Mouse (Mus musculus) bone marrow, adult 2 months (tissue): ENCODE data around the gene Agmo. TPM values are rescaled to one million over a fixed set of nuclear protein-coding genes. Genes with fewer than 3 reads are reported as not detected.

Source experiments
- H3K27ac ChIP-seq: fragments of 200-500 bp; 2 replicates; pipeline ENCODE4 v1.5.1; 2012; ENCODE audit warnings: low read depth, mild to moderate bottlenecking, control low read depth, inconsistent platforms, low read length; ENCODE audit not compliant: control insufficient read depth, poor library complexity, insufficient read depth
- H3K4me1 ChIP-seq: fragments of 200-500 bp; 2 replicates; pipeline ENCODE4 v1.6.1; 2011; ENCODE audit warnings: low read length; ENCODE audit not compliant: control insufficient read depth, insufficient read depth
- H3K4me3 ChIP-seq: fragments of 200-500 bp; replicated peaks from 2 replicates; pipeline ENCODE3; 2011; ENCODE audit warnings: mild to moderate bottlenecking, low read depth, low read length, control low read depth; ENCODE audit not compliant: control insufficient read depth
- CTCF ChIP-seq: fragments of 200-500 bp; IDR thresholded peaks from 2 replicates; pipeline ENCODE4 v1.5.1; 2011; ENCODE audit warnings: low read length, control low read depth; ENCODE audit not compliant: control insufficient read depth, insufficient read depth
- POLR2A ChIP-seq: fragments of 200-500 bp; IDR thresholded peaks from 2 replicates; pipeline ENCODE4 v1.6.1; 2011; ENCODE audit warnings: low read depth, mild to moderate bottlenecking, control low read depth, low read length, borderline replicate concordance; ENCODE audit not compliant: control insufficient read depth
- WGBS: fragments of 180-500 bp; shearing (Covaris S2); methylation state at CpG from one replicate; pipeline ENCODE4 v1.1.7; 2018; 5-methylcytosine and 5-hydroxymethylcytosine counted together
- polyA plus RNA-seq: library from polyadenylated mRNA; stranded (reverse); fragments of >200 nt; gene quantifications from 2 replicates; pipeline ENCODE4 v1.2.4, GENCODE M21; 2011; ENCODE audit warnings: low replicate concordance; ENCODE audit not compliant: missing spikeins, insufficient read depth, insufficient read length

Agmo gene
- polyA plus RNA-seq, 1 experiment: 1.7 TPM

- Histone ChIP-seq H3K4me1 (no peaks in the 10 kb centered on the region), H3K4me3 (no peak overlapping the region), H3K27ac (no peak overlapping the region)
- 68% methylated on average over 2 of the region's 2 CpGs for WGBS
- TF ChIP-seq CTCF (no peak), POLR2A (no peak)
Measured at GRCm38 (mm10) chr12:37449597-37449996, 208.2 kb downstream of the Agmo start.

GRCm38 (mm10) chr12:37450366-37451156 lies 209.1 kb downstream of the Agmo start:
- Histone ChIP-seq H3K27ac (no peak overlapping the region), H3K4me3 (no peak overlapping the region), H3K4me1 (no peaks in the 10 kb centered on the region)
- WGBS: 15% methylated on average over 6 of the region's 6 CpGs
- TF ChIP-seq POLR2A: no peak
- no peak for TF ChIP-seq CTCF

GRCm38 (mm10) chr12:37471631-37472030 lies 230.2 kb downstream of the Agmo start:
- H3K4me1 ChIP-seq: no peaks in the 10 kb centered on the region
- TF ChIP-seq CTCF: no peak
- TF ChIP-seq POLR2A: no peak
- H3K4me3 ChIP-seq: no peak overlapping the region
- no peak overlapping the region for H3K27ac ChIP-seq
- WGBS: 81% methylated on average over 5 of the region's 5 CpGs

GRCm38 (mm10) chr12:37476849-37477248 lies 235.4 kb downstream of the Agmo start:
- H3K4me1 ChIP-seq: no peaks in the 10 kb centered on the region
- H3K4me3 ChIP-seq: no peak overlapping the region
- TF ChIP-seq CTCF: no peak
- TF ChIP-seq POLR2A: no peak
- 84% methylated on average over 2 of the region's 2 CpGs for WGBS
- H3K27ac ChIP-seq: no peak overlapping the region

- 82% methylated on average over 3 of the region's 3 CpGs for WGBS
- TF ChIP-seq POLR2A (no peak), CTCF (no peak)
- Histone ChIP-seq H3K27ac (no peak overlapping the region), H3K4me3 (no peak overlapping the region), H3K4me1 (no peaks in the 10 kb centered on the region)
Measured at GRCm38 (mm10) chr12:37487991-37488390, 246.6 kb downstream of the Agmo start.

GRCm38 (mm10) chr12:37498871-37499270 lies 257.4 kb downstream of the Agmo start:
- TF ChIP-seq CTCF (no peak), POLR2A (no peak)
- WGBS: 73% methylated on average over 3 of the region's 3 CpGs
- Histone ChIP-seq H3K4me1 (no peaks in the 10 kb centered on the region), H3K4me3 (no peak overlapping the region), H3K27ac (no peak overlapping the region)

GRCm38 (mm10) chr12:37507406-37507805 lies 266.0 kb downstream of the Agmo start:
- H3K4me1 ChIP-seq: no peaks in the 10 kb centered on the region
- TF ChIP-seq POLR2A: no peak
- TF ChIP-seq CTCF: no peak
- no peak overlapping the region for H3K27ac ChIP-seq
- no peak overlapping the region for H3K4me3 ChIP-seq
- 44% methylated on average over 1 of the region's 1 CpGs for WGBS

GRCm38 (mm10) chr12:37507826-37508225 lies 266.4 kb downstream of the Agmo start:
- 78% methylated on average over 2 of the region's 2 CpGs for WGBS
- Histone ChIP-seq H3K27ac (no peak overlapping the region), H3K4me3 (no peak overlapping the region), H3K4me1 (no peaks in the 10 kb centered on the region)
- TF ChIP-seq CTCF: no peak
- TF ChIP-seq POLR2A: no peak

- TF ChIP-seq CTCF (no peak), POLR2A (no peak)
- no peak overlapping the region for H3K4me3 ChIP-seq
- no peaks in the 10 kb centered on the region for H3K4me1 ChIP-seq
- 64% methylated on average over 1 of the region's 1 CpGs for WGBS
- no peak overlapping the region for H3K27ac ChIP-seq
Measured at GRCm38 (mm10) chr12:37521772-37522171, 280.3 kb downstream of the Agmo start.
